Mouse (Mus musculus): ENCODE results near the gene Galnt18. TPM values are rescaled to one million over a fixed set of nuclear protein-coding genes. Genes with fewer than 3 reads are reported as not detected.

The Galnt18 gene
- not detected in 2 replicates for total RNA-seq (2015; ENCODE audit: low replicate concordance)
- total RNA-seq (2017; ENCODE audit: low replicate concordance): not detected in 2 replicates

DNA sequence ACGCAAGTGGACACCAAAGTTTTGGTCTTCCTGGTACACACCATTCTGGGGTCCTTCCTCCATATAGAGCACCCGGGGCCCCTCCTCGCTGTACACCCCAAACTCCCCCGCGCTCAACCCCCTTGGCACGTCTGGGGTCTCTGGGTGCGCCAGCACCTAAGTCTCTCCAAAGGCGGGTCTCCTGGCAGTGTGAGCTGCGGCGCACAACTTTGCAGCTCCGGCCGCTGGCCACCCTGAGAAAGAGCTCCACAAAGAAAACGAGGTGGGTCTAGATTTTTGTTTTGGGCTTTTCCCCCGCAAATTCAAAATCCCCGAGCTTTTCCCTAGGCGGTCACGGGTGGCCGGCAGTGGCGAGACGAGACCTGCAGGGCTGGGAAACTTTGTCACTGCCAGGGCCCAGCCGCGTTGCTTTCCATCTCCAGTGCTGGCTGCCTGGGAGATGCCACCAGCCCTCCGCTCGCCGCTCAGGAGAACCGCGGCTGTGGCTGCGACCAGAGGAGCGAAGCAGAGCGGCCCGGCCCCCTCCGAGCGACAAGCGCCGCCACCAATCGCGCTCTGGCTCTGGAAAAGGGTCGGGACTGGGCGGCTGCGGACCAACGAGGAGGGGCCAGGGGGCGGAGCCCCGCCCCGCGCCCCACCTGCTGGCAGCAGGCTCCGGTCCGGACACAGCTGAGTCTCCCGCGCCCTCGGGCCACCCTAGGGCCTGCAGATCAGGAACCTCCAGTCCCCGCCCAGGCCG, at the start of gene Galnt18:
Gene Galnt18, minus strand, starts transcription at position 474 of the 739 bp plus-strand sequence.
- no peak for ATAC-seq (replicated peaks; ENCODE audit: low FRiP score, poor library complexity, severe bottlenecking)

DNA sequence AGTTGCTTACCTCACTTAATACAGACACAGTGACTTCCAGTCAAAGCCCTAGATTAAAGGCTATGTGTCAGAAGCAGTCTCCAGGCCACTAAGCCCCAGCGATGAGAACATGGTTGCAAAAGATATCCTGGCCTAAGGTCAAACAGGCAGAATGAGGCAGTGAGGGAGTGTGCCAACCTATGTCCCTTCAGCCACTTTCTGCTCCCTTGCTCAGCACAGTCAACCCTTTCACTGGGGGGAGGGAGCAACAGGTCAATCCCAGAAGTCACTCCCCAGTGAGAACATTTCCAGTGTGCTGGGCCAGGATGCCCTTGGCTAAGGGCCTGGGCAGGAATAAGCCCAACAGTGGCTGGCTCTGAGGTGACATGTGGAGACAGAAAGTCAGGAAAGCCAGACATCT, 47.6 kb upstream of the Galnt18 start:
- no peak for ATAC-seq (replicated peaks; ENCODE audit: low FRiP score, poor library complexity, severe bottlenecking)

DNA sequence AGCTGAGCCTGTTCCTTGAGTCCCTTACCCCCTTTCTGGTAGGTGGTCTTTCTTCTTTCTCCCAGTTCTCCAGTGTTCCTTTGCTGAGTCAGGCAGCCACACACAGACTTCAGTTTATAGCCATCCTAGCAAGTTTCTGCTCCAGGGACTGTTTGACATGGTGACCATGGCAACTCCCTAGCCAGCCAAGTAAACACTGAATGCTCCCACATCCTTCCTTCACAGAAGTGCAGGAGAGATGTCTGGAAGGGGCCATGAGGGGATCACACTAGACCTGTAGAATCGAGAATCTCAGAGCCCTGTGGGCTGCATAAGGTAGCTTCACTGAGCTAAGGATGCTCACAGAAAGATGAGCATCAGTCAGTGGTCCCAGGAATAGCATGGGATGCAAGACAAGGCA, 33.3 kb upstream of the Galnt18 start:
- no peak for ATAC-seq (replicated peaks; ENCODE audit: low FRiP score, poor library complexity, severe bottlenecking)

DNA sequence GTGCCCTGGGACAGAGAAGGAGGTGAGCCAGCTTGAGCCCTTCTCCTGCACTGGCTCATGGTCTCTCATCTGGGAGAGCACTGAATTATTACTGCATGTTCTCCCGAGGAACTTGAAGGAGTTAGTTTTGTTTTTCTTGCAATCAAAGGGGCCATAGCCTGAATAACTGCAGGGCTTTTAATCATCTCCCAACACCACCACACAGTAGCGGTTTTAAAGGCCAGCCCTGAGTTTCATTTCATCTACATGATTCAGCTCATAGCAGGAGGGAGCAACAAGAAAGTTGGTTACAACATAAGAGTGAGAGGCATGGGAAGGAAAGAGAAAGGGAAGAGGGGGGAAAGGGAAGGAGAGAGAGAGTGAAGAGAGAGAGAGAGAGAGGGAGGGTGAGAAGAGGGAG, 31.3 kb upstream of the Galnt18 start:
- no peak for ATAC-seq (replicated peaks; ENCODE audit: low FRiP score, poor library complexity, severe bottlenecking)

DNA sequence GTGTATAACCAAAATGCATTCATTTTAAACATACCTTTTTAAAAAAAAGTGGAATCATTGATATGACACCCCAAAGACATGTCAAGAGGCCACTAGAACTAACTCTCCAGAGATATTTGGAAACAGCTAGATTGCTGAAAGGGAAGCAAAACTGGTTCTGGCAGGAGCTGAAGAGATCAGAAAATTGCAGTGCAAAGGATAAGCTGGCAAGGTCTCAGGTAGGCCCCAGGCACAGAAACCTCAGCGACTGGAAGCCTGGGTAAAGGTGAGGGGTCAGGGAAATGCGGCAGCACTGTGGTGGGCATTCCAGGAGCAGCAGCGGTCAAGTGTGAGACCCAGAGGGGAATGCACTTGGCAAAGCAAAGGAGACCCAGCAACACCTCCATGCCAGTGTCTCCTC, 30.0 kb upstream of the Galnt18 start:
- ATAC-seq (replicated peaks; ENCODE audit: low FRiP score, poor library complexity, severe bottlenecking): no peak

DNA sequence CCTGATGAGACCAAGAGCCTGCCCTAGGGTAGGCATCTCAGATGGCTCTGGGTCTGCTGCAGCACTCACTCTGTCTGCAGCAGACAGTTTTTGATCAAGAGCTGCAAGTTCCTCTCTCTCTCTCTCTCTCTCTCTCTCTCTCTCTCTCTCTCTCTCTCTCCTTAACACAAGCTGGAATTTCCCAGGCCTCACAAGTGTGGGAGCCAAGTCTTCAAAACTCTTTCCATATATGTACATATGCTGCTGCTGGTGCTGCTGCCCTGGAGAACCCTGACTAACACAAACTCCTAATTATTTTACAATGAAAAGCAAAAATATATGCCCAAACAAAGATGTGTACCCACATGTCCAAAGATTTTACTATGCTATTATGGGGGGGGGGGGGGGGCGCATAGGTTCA, 26.3 kb upstream of the Galnt18 start:
- ATAC-seq (replicated peaks; ENCODE audit: low FRiP score, poor library complexity, severe bottlenecking): no peak

DNA sequence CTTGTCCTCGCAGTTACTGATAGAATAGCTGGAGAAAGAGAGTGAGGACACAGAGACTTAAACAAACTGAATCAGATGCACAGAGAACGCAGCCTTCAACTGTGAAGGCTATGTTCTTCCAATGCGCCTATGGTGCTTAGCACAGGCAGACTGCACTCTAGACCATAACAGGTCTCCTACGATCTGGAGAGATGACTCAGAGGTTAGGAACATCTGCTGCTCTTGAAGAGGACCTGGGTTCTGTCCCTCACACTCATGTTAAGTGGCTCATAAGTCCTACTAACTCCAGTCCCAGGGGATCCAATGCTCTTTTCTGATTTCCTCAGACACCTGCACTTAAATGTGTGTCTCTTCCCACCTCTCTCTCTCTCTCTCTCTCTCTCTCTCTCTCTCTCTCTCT, 24.9 kb upstream of the Galnt18 start:
- no peak for ATAC-seq (replicated peaks; ENCODE audit: low FRiP score, poor library complexity, severe bottlenecking)

DNA sequence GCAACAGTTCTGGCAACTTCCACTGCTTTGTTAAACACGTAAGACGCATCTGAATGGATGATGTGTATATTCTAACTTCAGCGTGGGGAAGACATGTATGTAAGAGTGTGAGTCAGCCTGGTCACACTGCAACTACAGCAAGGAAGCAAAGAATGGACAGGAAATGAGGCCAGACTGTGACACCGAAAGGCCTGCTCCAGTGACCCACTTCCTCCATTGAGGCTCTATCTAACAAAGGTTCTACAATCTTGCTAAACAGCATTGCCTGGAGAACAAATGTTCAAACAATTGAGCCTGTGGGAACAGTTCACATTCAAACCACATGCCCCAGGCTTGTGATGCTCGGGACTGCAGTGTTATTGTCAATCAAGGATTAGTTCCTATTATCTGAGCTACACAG, 21.0 kb upstream of the Galnt18 start:
- ATAC-seq (replicated peaks; ENCODE audit: low FRiP score, poor library complexity, severe bottlenecking): no peak

DNA sequence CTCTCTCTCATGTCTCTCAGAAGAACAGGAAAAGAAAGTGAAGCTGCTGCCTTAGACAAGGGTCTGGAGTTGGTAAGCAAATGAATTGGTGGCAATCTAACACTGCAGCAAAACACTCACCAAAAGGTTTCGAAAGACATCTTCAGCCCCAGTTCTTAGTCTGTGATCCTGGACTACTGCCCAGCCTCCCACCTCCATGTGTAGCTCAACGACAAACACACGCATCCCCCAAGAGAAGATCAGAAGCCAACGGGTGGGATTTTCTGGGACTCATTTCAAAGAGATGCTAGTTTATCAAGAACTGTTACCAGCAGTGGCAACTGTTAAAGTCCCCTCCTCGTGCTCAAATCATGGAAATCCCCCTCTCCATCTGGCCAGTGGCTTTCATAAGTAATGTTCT, 20.3 kb upstream of the Galnt18 start:
- ATAC-seq (replicated peaks; ENCODE audit: low FRiP score, poor library complexity, severe bottlenecking): no peak

DNA sequence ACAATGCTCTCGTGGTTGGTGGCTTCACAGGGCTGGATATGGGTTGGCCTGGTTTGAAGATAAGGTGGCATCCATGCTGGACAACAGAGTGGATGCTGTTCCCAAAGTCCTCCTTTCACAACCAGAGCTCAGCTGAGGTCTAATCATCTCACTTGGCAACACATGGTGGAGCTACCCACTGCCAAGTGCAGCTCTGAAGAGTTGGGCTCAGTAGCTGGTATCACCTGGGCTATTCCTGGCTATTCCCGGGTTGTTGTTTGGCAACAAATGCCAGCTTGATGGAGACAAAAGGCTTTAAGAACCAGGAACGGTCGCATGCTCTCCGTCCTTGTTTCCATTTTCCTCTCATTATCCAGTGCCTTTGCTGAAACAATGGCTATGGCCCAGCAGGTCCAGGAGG, 19.2 kb upstream of the Galnt18 start:
- ATAC-seq (replicated peaks; ENCODE audit: low FRiP score, poor library complexity, severe bottlenecking): no peak

DNA sequence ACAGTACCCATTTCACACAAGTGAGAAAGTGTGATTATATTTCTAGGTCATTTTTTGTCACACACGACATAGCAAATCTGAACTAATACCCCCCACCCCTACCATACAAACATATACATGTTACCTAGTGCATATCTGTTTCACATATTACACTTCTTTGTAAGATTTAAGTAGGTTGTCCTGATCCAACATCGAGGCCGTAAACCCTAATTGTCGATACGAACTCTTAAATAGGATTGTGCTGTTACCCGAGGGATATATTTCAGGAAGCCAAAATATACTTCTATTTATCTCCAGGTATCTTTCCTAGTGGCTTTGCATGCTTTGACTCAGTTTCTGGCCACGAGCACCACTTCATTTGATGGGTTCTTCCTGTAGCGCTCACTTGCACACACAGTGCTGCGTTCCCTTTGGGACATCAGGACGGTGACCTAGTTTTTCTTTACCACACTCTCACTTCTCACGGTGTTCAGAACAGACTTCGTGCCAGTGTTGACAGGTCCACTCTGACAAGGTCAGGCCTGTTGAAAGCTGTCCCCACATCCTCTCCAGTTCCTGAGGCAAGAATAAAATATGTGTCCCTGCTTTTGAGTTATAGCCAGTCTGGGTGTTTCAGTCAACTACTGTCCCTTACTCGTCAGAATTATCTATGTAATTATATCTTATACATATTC, 17.7 kb upstream of the Galnt18 start:
- no peak for ATAC-seq (replicated peaks; ENCODE audit: low FRiP score, poor library complexity, severe bottlenecking)

DNA sequence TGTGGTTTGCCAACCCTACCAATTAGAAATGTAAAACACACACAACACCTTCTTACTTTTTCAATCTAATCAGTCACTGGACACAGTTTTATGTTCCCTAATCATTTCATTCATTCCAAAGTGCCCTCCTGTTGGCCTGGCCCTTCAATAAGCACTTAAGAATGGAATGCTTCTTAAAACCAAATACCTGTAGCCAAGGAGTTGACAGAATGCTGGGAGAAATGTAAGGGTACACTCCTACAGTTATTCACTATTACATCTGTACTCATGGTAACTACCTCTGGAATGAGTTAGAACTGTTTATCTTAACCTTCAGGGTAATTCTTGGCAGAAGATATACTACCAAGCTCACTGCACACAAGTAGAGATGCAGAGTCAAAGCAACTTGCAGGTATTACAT, 15.3 kb upstream of the Galnt18 start:
- ATAC-seq (replicated peaks; ENCODE audit: low FRiP score, poor library complexity, severe bottlenecking): no peak

DNA sequence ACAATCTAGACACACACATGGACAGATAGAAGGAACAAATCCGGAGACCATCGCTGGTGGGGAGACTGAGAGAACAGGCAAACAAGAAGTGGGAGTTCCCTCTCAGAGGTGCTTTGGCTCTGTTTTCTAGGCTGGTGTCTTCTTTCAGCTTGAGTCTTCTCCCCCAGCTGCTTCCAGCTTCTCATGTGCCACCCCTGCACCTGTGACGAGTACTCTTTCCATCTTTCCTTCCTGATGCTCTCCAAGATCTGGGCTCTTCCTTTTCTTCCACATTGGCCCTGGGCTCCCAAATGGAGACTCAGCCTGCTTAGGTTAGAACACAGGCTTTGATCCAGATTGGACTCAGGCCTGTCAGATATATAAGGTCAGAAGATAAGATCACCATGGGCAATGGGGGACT, 12.4 kb upstream of the Galnt18 start:
- ATAC-seq (replicated peaks; ENCODE audit: low FRiP score, poor library complexity, severe bottlenecking): no peak

DNA sequence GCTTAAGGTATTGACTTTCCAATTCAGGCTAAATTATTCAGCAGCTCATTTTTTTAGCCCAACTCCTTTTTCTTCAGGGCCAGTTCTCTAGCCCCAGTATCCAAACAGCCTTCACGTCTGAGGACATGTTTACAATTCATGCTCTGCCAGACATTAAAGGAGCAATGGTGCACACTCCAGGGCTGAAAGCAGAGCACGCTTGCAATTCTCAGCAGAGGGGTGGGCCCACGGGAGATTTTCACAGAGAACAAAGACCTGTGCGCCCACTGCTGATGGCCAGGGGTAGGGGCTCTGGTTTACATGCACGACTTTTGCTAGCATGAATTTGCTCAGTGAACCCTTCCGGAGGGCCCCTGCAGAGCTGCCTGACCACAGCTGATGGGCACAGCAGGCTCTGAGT, 11.6 kb upstream of the Galnt18 start:
- ATAC-seq (replicated peaks; ENCODE audit: low FRiP score, poor library complexity, severe bottlenecking): no peak

DNA sequence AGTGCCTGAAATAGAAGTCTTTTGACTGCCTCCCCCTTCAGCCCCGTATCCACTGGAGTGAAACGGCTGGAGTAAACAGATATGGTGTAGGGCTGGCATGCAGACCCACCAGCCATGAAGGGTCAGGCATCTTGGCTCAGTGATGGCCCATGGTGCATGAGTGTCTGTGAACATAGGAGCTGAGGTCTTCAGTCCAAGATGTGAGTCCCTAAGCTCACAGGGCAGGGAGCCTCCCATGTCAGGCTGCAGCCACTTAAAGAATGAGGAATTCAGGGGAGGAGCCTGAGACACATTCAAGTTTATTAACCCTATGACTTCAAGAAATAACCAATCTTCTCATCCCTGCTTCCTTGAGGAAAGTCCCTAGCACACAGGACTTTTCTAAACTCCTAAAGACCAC, 8.1 kb upstream of the Galnt18 start:
- ATAC-seq (replicated peaks; ENCODE audit: low FRiP score, poor library complexity, severe bottlenecking): no peak

DNA sequence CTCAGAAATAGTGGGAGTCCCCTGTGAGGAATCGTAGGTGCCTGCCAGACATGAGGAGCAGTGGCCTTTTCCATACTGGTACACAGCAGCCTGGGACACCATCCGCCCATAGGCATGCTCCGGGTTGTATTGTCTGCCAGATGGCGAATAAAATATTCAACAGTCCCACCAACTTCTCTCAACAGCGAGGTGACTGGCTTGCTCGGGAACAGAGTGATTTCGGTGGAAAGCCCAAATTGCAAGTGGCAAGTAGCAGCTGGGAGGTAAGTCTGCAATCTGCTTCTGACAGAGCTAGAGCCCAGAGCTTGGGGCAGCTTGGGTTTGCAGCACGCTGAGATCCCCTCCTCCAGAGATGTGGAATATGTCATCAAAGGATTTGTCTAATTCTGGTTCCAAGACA, 5.7 kb upstream of the Galnt18 start:
- no peak for ATAC-seq (replicated peaks; ENCODE audit: low FRiP score, poor library complexity, severe bottlenecking)

DNA sequence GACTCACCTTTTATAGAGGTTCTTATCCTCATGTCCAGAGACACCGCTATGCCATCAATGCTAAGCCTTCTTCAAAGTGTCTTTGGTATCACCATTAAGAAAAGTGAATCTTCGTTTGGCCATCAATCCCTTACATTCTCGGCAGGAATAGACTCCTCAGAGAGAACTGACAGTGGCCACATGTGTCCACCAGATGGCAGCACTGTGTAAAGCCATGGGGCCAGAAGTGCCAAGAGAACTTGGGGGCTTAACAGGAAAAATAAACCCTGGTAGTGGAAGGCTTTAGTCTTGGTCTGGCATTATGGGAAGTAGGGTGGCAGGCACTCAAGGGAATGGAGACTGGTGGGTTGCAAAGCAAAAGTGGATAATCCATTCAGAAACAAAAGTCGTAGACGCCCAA, 2.3 kb upstream of the Galnt18 start:
- ATAC-seq (replicated peaks; ENCODE audit: low FRiP score, poor library complexity, severe bottlenecking): no peak

DNA sequence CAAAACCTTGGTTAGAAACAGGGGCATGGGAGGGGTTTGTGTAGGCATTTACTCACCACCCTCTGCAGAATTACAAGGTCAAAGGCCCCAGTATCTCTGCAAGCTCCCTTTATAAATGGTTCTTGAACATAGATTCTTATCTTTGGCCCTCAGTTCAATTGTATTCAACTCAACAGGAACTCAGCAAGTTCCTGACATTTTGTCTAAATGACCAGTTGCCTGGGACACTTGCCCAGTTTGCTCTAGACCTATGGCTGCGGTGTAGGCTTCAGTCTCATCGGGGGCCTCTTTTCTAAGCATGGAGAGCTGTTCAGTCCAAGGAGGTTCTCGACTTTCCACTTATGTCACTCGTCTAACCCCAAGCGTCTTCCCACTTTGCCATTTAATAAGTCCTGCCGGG, 1.5 kb upstream of the Galnt18 start:
- ATAC-seq (replicated peaks; ENCODE audit: low FRiP score, poor library complexity, severe bottlenecking): no peak

DNA sequence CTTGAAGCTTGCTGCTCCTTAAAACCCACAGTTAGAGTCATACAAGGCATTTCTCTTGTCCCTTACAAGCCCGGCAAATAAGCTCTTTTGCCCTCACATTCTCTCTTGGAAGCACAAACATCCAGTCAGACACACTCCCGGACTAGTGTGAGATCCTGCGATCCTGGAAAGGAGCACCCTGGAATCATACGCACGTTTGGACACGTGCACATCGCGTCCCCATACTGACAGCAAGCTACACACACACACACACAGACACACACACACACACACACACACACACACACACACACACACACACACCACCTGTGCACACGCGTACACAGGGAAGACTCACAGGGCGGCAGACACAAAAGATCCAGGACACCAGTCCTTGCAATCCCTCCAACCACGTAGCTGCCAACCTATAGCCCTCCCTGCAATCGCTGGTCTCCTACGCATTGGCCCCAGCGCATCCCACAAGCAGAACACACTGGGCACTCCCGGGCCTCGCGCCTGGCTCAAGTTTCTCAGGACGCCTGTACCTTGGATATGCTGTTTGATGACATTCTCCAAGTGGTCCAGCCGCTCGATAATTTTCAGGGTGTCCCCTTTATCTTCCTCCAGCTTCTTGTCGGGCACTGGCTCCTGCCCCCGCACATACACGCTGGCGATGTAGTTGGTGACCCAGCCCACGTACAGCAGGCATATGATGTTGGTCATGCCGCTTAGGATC, 831 bp downstream of the Galnt18 start:
- ATAC-seq (replicated peaks; ENCODE audit: low FRiP score, poor library complexity, severe bottlenecking): no peak

DNA sequence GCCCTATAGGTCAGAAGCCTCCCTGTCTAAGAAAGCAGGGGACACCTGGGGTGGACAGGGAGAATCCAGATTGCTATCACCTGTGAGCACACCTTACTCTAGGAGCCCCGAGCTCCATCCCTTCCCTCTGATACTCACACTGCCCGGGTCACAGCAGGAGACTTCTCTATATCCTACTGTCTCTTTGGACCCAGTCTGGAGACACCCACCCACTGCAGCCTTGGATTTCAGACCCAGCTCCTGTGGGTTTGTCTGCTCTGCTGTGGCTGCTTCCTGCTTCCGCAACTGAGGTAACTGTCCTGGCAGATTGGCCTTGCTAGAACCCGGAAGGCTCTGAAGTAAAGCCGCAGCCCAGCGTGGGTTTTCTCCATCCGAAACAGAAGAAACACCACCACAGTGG, 1.6 kb downstream of the Galnt18 start:
- ATAC-seq (replicated peaks; ENCODE audit: low FRiP score, poor library complexity, severe bottlenecking): no peak

DNA sequence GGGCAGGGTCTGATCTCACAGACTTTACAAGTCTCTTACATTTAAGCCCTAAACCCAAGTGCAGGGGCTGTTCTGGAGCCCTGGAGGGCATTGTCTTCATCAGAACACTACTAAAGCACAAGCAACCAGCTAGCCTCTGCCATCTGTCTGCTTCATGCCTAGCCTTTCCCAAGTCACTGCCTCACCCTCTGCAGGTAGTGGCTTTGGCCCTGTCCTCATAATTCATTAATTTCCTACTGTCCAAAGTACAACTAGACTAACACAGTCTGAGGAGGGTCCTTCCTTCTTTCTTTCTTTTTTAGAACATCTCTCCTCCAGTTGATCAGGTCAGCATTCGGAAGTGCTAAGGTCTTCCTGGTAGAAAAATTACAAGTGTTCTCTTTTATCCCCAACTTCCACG, 2.6 kb downstream of the Galnt18 start:
- no peak for ATAC-seq (replicated peaks; ENCODE audit: low FRiP score, poor library complexity, severe bottlenecking)
